Mouse (Mus musculus) forebrain, embryonic 15.5 days (tissue): ENCODE measurements at regions not wholly inside any gene's neighbourhood (a gene's known extent, or its start where the extent isn't known, plus 50 kb on each side); places are given as distances from the start of the nearest gene placed in this dataset.
A peak's percentile ranks its signal among the peaks of the same experiment; 100 is the strongest.

Source experiments
- ATAC-seq: fragments of 200-750 bp; cut with Nextera tagmentation; replicated peaks from 2 replicates; pipeline ENCODE4 v1.8.0; 2017; ENCODE audit warnings: mild to moderate bottlenecking, moderate TSS enrichment, moderate library complexity
- H3K27ac ChIP-seq: fragments of 300-500 bp; sonication (generic); replicated peaks from 2 replicates; pipeline ENCODE4 v1.5.1; 2015; ENCODE audit warnings: mild to moderate bottlenecking, inconsistent platforms
- H3K27me3 ChIP-seq: fragments of 300-500 bp; sonication (generic); 2 replicates; pipeline ENCODE4 v1.6.1; 2015; ENCODE audit warnings: inconsistent platforms
- H3K36me3 ChIP-seq: fragments of 300-500 bp; sonication (generic); 2 replicates; pipeline ENCODE4 v1.6.1; 2015; ENCODE audit warnings: mild to moderate bottlenecking, inconsistent platforms
- H3K4me1 ChIP-seq: fragments of 300-500 bp; sonication (generic); 2 replicates; pipeline ENCODE4 v1.6.1; 2015; ENCODE audit warnings: inconsistent platforms
- H3K4me2 ChIP-seq: fragments of 300-500 bp; sonication (generic); replicated peaks from 2 replicates; pipeline ENCODE4 v1.6.1; 2015; ENCODE audit warnings: mild to moderate bottlenecking, inconsistent platforms
- H3K4me3 ChIP-seq: fragments of 300-500 bp; sonication (generic); 2 replicates; pipeline ENCODE4 v1.5.1; 2015; ENCODE audit warnings: mild to moderate bottlenecking, inconsistent platforms
- H3K9ac ChIP-seq: fragments of 300-500 bp; sonication (generic); replicated peaks from 2 replicates; pipeline ENCODE4 v1.6.1; 2015; ENCODE audit warnings: mild to moderate bottlenecking, inconsistent platforms
- H3K9me3 ChIP-seq: fragments of 300-500 bp; sonication (generic); 2 replicates; pipeline ENCODE4 v1.6.1; 2016; ENCODE audit warnings: inconsistent platforms
- WGBS: fragments of 180-500 bp; shearing (Covaris S2); methylation state at CpG from one replicate; pipeline ENCODE4 v1.1.7; 2015; ENCODE audit warnings: mixed read lengths; 5-methylcytosine and 5-hydroxymethylcytosine counted together

GRCm38 (mm10) chr16:9138552-9139224, 308.8 kb downstream of the 1810013L24Rik start:
- Histone ChIP-seq H3K27me3 (no peaks in the 10 kb centered on the region), H3K9me3 (no peaks in the 10 kb centered on the region), H3K36me3 (no peaks in the 10 kb centered on the region), H3K4me2 (no peak overlapping the region), H3K4me1 (no peaks in the 10 kb centered on the region), H3K27ac (no peak overlapping the region), H3K9ac (no peak overlapping the region), H3K4me3 (no peak overlapping the region)
- ATAC-seq, result no peak
- WGBS, result 75% methylated on average over 8 of the region's 8 CpGs

- WGBS, result 65% methylated on average over 3 of the region's 3 CpGs
- Histone ChIP-seq H3K4me2 (no peak overlapping the region), H3K4me1 (no peaks in the 10 kb centered on the region), H3K36me3 (no peaks in the 10 kb centered on the region), H3K9ac (no peak overlapping the region), H3K9me3 (no peaks in the 10 kb centered on the region), H3K27me3 (no peaks in the 10 kb centered on the region), H3K27ac (no peak overlapping the region), H3K4me3 (no peak overlapping the region)
- no peak for ATAC-seq
Measured at GRCm38 (mm10) chr16:9139405-9139804, 309.5 kb downstream of the 1810013L24Rik start.

- ATAC-seq, result no peak
- H3K27ac ChIP-seq, result no peak overlapping the region
- H3K36me3 ChIP-seq, result no peaks in the 10 kb centered on the region
- H3K4me3 ChIP-seq, result no peak overlapping the region
- no peak overlapping the region for H3K4me2 ChIP-seq
- no peaks in the 10 kb centered on the region for H3K4me1 ChIP-seq
- no peaks in the 10 kb centered on the region for H3K27me3 ChIP-seq
- no peak overlapping the region for H3K9ac ChIP-seq
- no peaks in the 10 kb centered on the region for H3K9me3 ChIP-seq
- 59% methylated on average over 8 of the region's 8 CpGs for WGBS
Measured at GRCm38 (mm10) chr16:9149209-9150135, 319.6 kb downstream of the 1810013L24Rik start.

- H3K4me1 ChIP-seq, result no peaks in the 10 kb centered on the region
- H3K4me2 ChIP-seq, result no peak overlapping the region
- H3K27me3 ChIP-seq, result no peaks in the 10 kb centered on the region
- no peak overlapping the region for H3K27ac ChIP-seq
- ATAC-seq, result no peak
- no peaks in the 10 kb centered on the region for H3K36me3 ChIP-seq
- no peak overlapping the region for H3K9ac ChIP-seq
- no peak overlapping the region for H3K4me3 ChIP-seq
- H3K9me3 ChIP-seq, result no peaks in the 10 kb centered on the region
- 77% methylated on average over 4 of the region's 4 CpGs for whole genome bisulfite sequencing
Measured at GRCm38 (mm10) chr16:9151936-9152335, 322.0 kb downstream of the 1810013L24Rik start.

GRCm38 (mm10) chr16:9153501-9153900, 323.6 kb downstream of the 1810013L24Rik start:
- H3K36me3 ChIP-seq, result no peaks in the 10 kb centered on the region
- H3K4me1 ChIP-seq, result no peaks in the 10 kb centered on the region
- no peaks in the 10 kb centered on the region for H3K27me3 ChIP-seq
- 92% methylated on average over 4 of the region's 4 CpGs for WGBS
- H3K9ac ChIP-seq, result no peak overlapping the region
- H3K27ac ChIP-seq, result no peak overlapping the region
- H3K4me3 ChIP-seq, result no peak overlapping the region
- H3K9me3 ChIP-seq, result no peaks in the 10 kb centered on the region
- ATAC-seq, result no peak
- no peak overlapping the region for H3K4me2 ChIP-seq

GRCm38 (mm10) chr16:9165763-9166310, 335.9 kb downstream of the 1810013L24Rik start:
- 45% methylated on average over 8 of the region's 8 CpGs for WGBS
- H3K4me2 ChIP-seq, result no peak overlapping the region
- 0 out of 2 replicates have a peak, but pooled peaks have one; percentile 19 for ATAC-seq

DNA sequence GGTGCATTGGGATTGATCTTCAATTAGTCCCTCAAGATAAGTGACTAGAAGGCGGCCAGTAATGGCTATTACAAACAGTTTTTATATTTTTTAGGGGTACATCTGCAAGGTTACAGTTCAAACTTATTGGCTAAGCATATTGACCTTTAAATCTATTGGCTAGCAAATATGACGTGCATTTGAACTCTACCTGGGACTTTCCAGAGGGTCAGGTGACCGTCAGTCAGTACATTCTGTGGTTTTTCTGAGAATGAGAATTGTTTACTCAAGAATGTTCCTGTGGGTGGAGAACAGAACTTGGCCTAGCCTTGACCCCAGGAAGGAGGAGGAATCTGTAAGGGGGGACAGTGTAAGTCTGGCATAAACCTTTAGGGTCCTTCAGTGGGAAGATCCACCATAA, 346.5 kb downstream of the 1810013L24Rik start:
- no peak overlapping the region for H3K4me2 ChIP-seq
- no peaks in the 10 kb centered on the region for H3K36me3 ChIP-seq
- WGBS, result 86% methylated on average over 3 of the region's 3 CpGs
- no peak overlapping the region for H3K4me3 ChIP-seq
- ATAC-seq, result no peak
- no peak overlapping the region for H3K9ac ChIP-seq
- H3K9me3 ChIP-seq, result no peaks in the 10 kb centered on the region
- no peaks in the 10 kb centered on the region for H3K4me1 ChIP-seq
- H3K27ac ChIP-seq, result no peak overlapping the region
- no peaks in the 10 kb centered on the region for H3K27me3 ChIP-seq

More at GRCm38 (mm10) chr16:9165763-9166310, 335.9 kb downstream of the 1810013L24Rik start:
- no peak overlapping the region for H3K27ac ChIP-seq
- H3K36me3 ChIP-seq, result no peaks in the 10 kb centered on the region
- H3K9ac ChIP-seq, result no peak overlapping the region
- no peaks in the 10 kb centered on the region for H3K4me1 ChIP-seq
- H3K27me3 ChIP-seq, result no peaks in the 10 kb centered on the region
- no peak overlapping the region for H3K4me3 ChIP-seq
- H3K9me3 ChIP-seq, result no peaks in the 10 kb centered on the region

DNA sequence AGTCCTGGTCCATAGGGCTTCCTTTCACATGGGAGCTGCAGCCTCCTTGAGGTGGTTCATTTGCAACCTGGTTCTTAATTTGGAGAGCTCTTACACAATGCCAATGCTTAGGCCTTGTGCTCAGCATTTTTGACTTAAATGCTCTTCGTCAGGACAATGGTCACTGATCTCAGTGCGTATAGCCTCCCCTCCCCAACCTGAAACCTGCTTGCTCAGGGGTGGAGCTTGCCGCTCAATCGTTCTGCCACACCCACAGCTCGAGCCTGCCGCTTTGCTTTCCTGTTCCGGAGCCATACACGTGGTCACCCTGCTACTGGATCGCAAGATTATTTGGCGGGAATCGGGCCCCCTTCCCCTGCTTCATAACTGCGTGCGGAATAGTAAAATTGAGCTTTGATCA, 365.9 kb downstream of the 1810013L24Rik start:
- H3K4me1 ChIP-seq, result no peaks in the 10 kb centered on the region
- 49% methylated on average over 13 of the region's 13 CpGs for WGBS
- no peak overlapping the region for H3K4me2 ChIP-seq
- H3K36me3 ChIP-seq, result no peaks in the 10 kb centered on the region
- no peak overlapping the region for H3K4me3 ChIP-seq
- no peak overlapping the region for H3K9ac ChIP-seq
- no peaks in the 10 kb centered on the region for H3K9me3 ChIP-seq
- ATAC-seq, result no peak
- no peaks in the 10 kb centered on the region for H3K27me3 ChIP-seq
- no peak overlapping the region for H3K27ac ChIP-seq

DNA sequence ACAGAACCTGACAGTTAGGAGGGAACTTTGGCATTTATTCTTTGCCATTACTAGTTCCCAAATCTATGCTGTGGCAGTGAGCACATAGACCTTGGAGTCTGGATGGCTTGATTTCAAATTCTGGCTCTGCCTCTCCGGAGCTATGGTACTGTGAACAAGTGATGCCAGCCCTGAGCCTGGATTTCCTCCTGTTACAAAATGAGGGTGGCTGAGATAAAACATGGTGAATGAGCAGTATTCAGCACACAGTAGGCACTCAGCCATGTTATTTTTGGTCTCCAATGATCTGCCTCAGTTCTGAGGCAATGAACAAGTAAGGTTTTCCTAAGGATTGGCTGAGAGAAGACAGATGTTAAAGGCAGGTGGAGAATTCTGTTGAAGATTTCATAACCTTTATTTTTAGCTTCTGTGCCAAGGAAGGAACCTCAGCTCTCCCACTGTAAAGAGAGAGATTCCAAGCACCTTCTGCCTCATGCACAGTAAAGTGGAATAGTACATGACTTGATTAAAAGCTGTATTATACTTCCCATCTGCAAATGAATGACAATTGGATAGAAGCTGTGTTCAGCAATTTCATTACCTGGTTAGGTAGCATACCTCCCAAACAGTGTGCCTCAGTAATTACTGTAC, 369.1 kb downstream of the 1810013L24Rik start:
- WGBS, result 78% methylated on average over 1 of the region's 1 CpGs
- Histone ChIP-seq H3K27me3 (no peaks in the 10 kb centered on the region), H3K4me1 (no peaks in the 10 kb centered on the region), H3K4me2 (no peak overlapping the region), H3K9me3 (no peaks in the 10 kb centered on the region), H3K4me3 (no peak overlapping the region), H3K9ac (no peak overlapping the region), H3K36me3 (no peaks in the 10 kb centered on the region), H3K27ac (no peak overlapping the region)
- no peak for ATAC-seq

DNA sequence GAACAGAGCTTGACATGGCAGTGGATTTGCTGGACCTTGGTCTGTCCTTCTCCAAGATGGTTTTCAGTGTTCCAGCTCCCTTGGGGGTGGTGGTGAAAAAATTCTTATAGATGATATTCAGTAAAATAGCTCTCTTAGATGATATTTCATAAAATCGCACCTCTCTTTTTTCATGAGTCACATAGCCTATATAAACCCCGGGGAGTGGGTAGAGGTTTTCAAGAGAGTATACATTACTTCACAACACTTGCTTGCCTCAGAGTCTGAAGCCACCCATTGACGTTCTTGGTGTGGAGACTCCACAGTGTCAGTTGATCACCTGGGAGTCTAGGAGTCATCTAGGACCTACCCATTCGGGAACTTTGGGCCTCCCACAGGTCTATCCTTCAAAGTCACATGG, 378.7 kb downstream of the 1810013L24Rik start:
- H3K4me3 ChIP-seq, result no peak overlapping the region
- H3K4me1 ChIP-seq, result no peaks in the 10 kb centered on the region
- no peak for ATAC-seq
- H3K27ac ChIP-seq, result no peak overlapping the region
- WGBS, result 97% methylated on average over 4 of the region's 4 CpGs
- H3K36me3 ChIP-seq, result no peaks in the 10 kb centered on the region
- H3K9ac ChIP-seq, result no peak overlapping the region
- H3K9me3 ChIP-seq, result no peaks in the 10 kb centered on the region
- no peak overlapping the region for H3K4me2 ChIP-seq
- no peaks in the 10 kb centered on the region for H3K27me3 ChIP-seq

- 84% methylated on average over 6 of the region's 6 CpGs for WGBS
- Histone ChIP-seq H3K36me3 (no peaks in the 10 kb centered on the region), H3K27ac (no peak overlapping the region), H3K4me3 (no peak overlapping the region), H3K4me2 (no peak overlapping the region), H3K4me1 (no peaks in the 10 kb centered on the region), H3K27me3 (no peaks in the 10 kb centered on the region), H3K9me3 (no peaks in the 10 kb centered on the region), H3K9ac (no peak overlapping the region)
- no peak for ATAC-seq
Measured at GRCm38 (mm10) chr16:9211485-9211884, 381.6 kb downstream of the 1810013L24Rik start.

GRCm38 (mm10) chr16:9215131-9215530, 385.2 kb downstream of the 1810013L24Rik start:
- Histone ChIP-seq H3K9ac (no peak overlapping the region), H3K4me2 (no peak overlapping the region), H3K4me3 (no peak overlapping the region), H3K4me1 (no peaks in the 10 kb centered on the region), H3K36me3 (no peaks in the 10 kb centered on the region), H3K9me3 (no peaks in the 10 kb centered on the region), H3K27ac (no peak overlapping the region), H3K27me3 (no peaks in the 10 kb centered on the region)
- no peak for ATAC-seq
- 69% methylated on average over 1 of the region's 1 CpGs for WGBS
